Mouse (Mus musculus) ES-E14 (cell line): ENCODE measurements around the gene Tmem30a.

Experiments used
- CHD2 ChIP-seq: IDR thresholded peaks from 2 replicates; pipeline ENCODE4 v1.6.1; 2014; ENCODE audit warnings: mild to moderate bottlenecking, low read depth, low read length, inconsistent platforms
- HCFC1 ChIP-seq: IDR thresholded peaks from 2 replicates; pipeline ENCODE4 v1.6.1; 2012; ENCODE audit warnings: low read length, inconsistent platforms, borderline replicate concordance; ENCODE audit not compliant: insufficient read depth
- MAFK ChIP-seq: IDR thresholded peaks from 2 replicates; pipeline ENCODE4 v1.6.1; 2014; ENCODE audit warnings: mild to moderate bottlenecking, low read depth, low read length, inconsistent platforms; ENCODE audit not compliant: insufficient read depth
- ZC3H11A ChIP-seq: IDR thresholded peaks from 2 replicates; pipeline ENCODE4 v1.6.1; 2012; ENCODE audit warnings: low read depth, mild to moderate bottlenecking, inconsistent platforms, low read length, borderline replicate concordance
- ZNF384 ChIP-seq: IDR thresholded peaks from 2 replicates; pipeline ENCODE4 v1.6.1; 2012; ENCODE audit warnings: low read depth, low read length, inconsistent platforms

GRCm38 (mm10) chr9:79792841-79793835, at the start of gene Tmem30a:
- peak; percentile 78; the same call in 1 of the 2 replicates for TF ChIP-seq HCFC1
- TF ChIP-seq ZNF384: no peak
- TF ChIP-seq MAFK: 0 out of 2 replicates have a peak, but pooled peaks have one; percentile 26
- no peak for TF ChIP-seq ZC3H11A
- no peak for TF ChIP-seq CHD2
